22 mouse cellular contexts compared by ENCODE assay signal in genomic region chr11:100066236-100067010, GRCm38 (mm10). TPM values are rescaled to one million over a fixed set of nuclear protein-coding genes. Genes with fewer than 3 reads are reported as not detected.
DNase-seq lines count a peak whose midpoint lies in the region; ATAC-seq and TF ChIP-seq lines count a peak whose summit lies in the region.
"Had no signal": no experiment of that assay in that cellular context is flagged by ENCODE, and none has a peak within 500 bp of the region (broad histone marks: within the 10 kb centered on the region; RNA-seq: fewer than 3 reads in every experiment).

No protein-coding gene starts in this region.

- H3K9ac ChIP-seq in heart, postnatal 0 days (replicated peaks; ENCODE audit: low read depth, low read length): no peak overlapping the region
- H3K9ac ChIP-seq in midbrain, postnatal 0 days (replicated peaks; ENCODE audit: low read length, poor library complexity, severe bottlenecking): no peak overlapping the region
- H3K9ac ChIP-seq in midbrain, embryonic 11.5 days (ENCODE audit: low read length): no peak overlapping the region
- H3K9ac ChIP-seq in stomach, embryonic 15.5 days: no peak overlapping the region
- H3K9ac ChIP-seq: kidney, embryonic 15.5 days; midbrain, embryonic 12.5 days had no signal

- peak; percentile 34 for DNase-seq in heart, postnatal 0 days (ENCODE audit: low spot score)
- no peak for DNase-seq in heart, adult 11 months
- peak; percentile 32 for DNase-seq in midbrain, postnatal 0 days (ENCODE audit: low spot score)
- DNase-seq in midbrain, embryonic 11.5 days (ENCODE audit: low spot score, missing footprints): no peak
- DNase-seq in cerebellum, postnatal 10 days: peak; percentile 84 to 88
- DNase-seq in ovary, postnatal 10 days (ENCODE audit: low spot score): no peak
- DNase-seq: adrenal gland, postnatal 14 days; embryo, embryonic 11 days; heart, adult 2 months; right cerebral cortex, postnatal 25 days had no signal

- no peaks in the 10 kb centered on the region for H3K36me3 ChIP-seq in heart, postnatal 0 days (replicated peaks; ENCODE audit: control insufficient read depth, insufficient read depth, low read length)
- H3K36me3 ChIP-seq in midbrain, postnatal 0 days (ENCODE audit: insufficient read depth, low read length): no peaks in the 10 kb centered on the region
- no peaks in the 10 kb centered on the region for H3K36me3 ChIP-seq in midbrain, embryonic 11.5 days (ENCODE audit: control insufficient read depth, insufficient read depth, low read length)
- H3K36me3 ChIP-seq in stomach, embryonic 15.5 days: no peaks in the 10 kb centered on the region
- H3K36me3 ChIP-seq: G1E; kidney, embryonic 15.5 days; midbrain, embryonic 12.5 days had no signal

- 29% methylated on average over 12 of the region's 12 CpGs for WGBS in heart, postnatal 0 days
- 49% methylated on average over 12 of the region's 12 CpGs for WGBS in midbrain, postnatal 0 days
- 74% methylated on average over 12 of the region's 12 CpGs for WGBS in midbrain, embryonic 11.5 days
- WGBS in stomach, embryonic 15.5 days: 68% methylated on average over 12 of the region's 12 CpGs

- no peak overlapping the region for H3K27ac ChIP-seq in heart, postnatal 0 days (ENCODE audit: low read depth)
- no peak overlapping the region for H3K27ac ChIP-seq in midbrain, postnatal 0 days (ENCODE audit: low read depth, low read length)
- H3K27ac ChIP-seq in midbrain, embryonic 11.5 days (ENCODE audit: low read depth, low read length): no peak overlapping the region
- peak overlapping the region; percentile 74; the same call in 1 of the 2 replicates for H3K27ac ChIP-seq in stomach, embryonic 15.5 days
- H3K27ac ChIP-seq: heart, adult 2 months; kidney, embryonic 15.5 days; left cerebral cortex, adult 2 months; midbrain, embryonic 12.5 days had no signal

- TF ChIP-seq EP300 in heart, postnatal 0 days (IDR thresholded peaks at IDR 0.05; ENCODE audit: low read depth): no peak

- peaks cover 5% of the 10 kb centered on the region; the same call in 1 of the 2 replicates for H3K4me1 ChIP-seq in heart, postnatal 0 days (ENCODE audit: control insufficient read depth, insufficient read depth)
- H3K4me1 ChIP-seq in midbrain, postnatal 0 days (ENCODE audit: insufficient read depth, low read length): no peaks in the 10 kb centered on the region
- H3K4me1 ChIP-seq in midbrain, embryonic 11.5 days (ENCODE audit: control insufficient read depth, insufficient read depth, low read length): no peaks in the 10 kb centered on the region
- no peaks in the 10 kb centered on the region for H3K4me1 ChIP-seq in stomach, embryonic 15.5 days
- H3K4me1 ChIP-seq: midbrain, embryonic 12.5 days had no signal

- H3K4me3 ChIP-seq in heart, postnatal 0 days (ENCODE audit: low read depth, low read length): no peak overlapping the region
- H3K4me3 ChIP-seq in midbrain, postnatal 0 days (ENCODE audit: low read depth, low read length): no peak overlapping the region
- no peak overlapping the region for H3K4me3 ChIP-seq in midbrain, embryonic 11.5 days (ENCODE audit: low read depth, low read length)
- no peak overlapping the region for H3K4me3 ChIP-seq in stomach, embryonic 15.5 days (replicated peaks)
- H3K4me3 ChIP-seq: erythroblast, embryonic 14.5 days; heart, adult 2 months; kidney, embryonic 15.5 days; left cerebral cortex, adult 2 months; midbrain, embryonic 12.5 days had no signal

- ATAC-seq in heart, postnatal 0 days (ENCODE audit: insufficient read depth, low read depth): no peak
- ATAC-seq in midbrain, postnatal 0 days (ENCODE audit: low FRiP score): no peak
- ATAC-seq in midbrain, embryonic 11.5 days (ENCODE audit: low FRiP score): no peak
- ATAC-seq in stomach, embryonic 15.5 days (ENCODE audit: insufficient read depth, low FRiP score, low read depth): no peak
- ATAC-seq: forebrain, embryonic 16.5 days; inflammation-experienced regulatory T-cells, adult 6 months had no signal

- no peaks in the 10 kb centered on the region for H3K27me3 ChIP-seq in heart, postnatal 0 days (ENCODE audit: control insufficient read depth, insufficient read depth, low read length)
- H3K27me3 ChIP-seq in midbrain, postnatal 0 days (ENCODE audit: insufficient read depth, low read length): no peaks in the 10 kb centered on the region
- H3K27me3 ChIP-seq in midbrain, embryonic 11.5 days (ENCODE audit: control insufficient read depth, insufficient read depth, low read length): no peaks in the 10 kb centered on the region
- H3K27me3 ChIP-seq in stomach, embryonic 15.5 days (replicated peaks): no peaks in the 10 kb centered on the region
- H3K27me3 ChIP-seq: kidney, embryonic 15.5 days; midbrain, embryonic 12.5 days had no signal

- no peak for TF ChIP-seq CTCF in heart, postnatal 0 days (IDR thresholded peaks at IDR 0.05; ENCODE audit: low read depth)
- TF ChIP-seq CTCF in midbrain, postnatal 0 days (IDR thresholded peaks at IDR 0.05): no peak

- no peaks in the 10 kb centered on the region for H3K9me3 ChIP-seq in heart, postnatal 0 days (replicated peaks; ENCODE audit: control insufficient read depth, low read length)
- no peaks in the 10 kb centered on the region for H3K9me3 ChIP-seq in midbrain, postnatal 0 days (ENCODE audit: low read length)
- no peaks in the 10 kb centered on the region for H3K9me3 ChIP-seq in midbrain, embryonic 11.5 days (ENCODE audit: control insufficient read depth, low read length)
- H3K9me3 ChIP-seq in stomach, embryonic 15.5 days: no peaks in the 10 kb centered on the region
- H3K9me3 ChIP-seq: kidney, embryonic 15.5 days; midbrain, embryonic 12.5 days had no signal

- H3K4me2 ChIP-seq in heart, postnatal 0 days (ENCODE audit: low read depth, low read length): no peak overlapping the region
- no peak overlapping the region for H3K4me2 ChIP-seq in midbrain, postnatal 0 days (ENCODE audit: low read depth, low read length, poor library complexity, severe bottlenecking)
- no peak overlapping the region for H3K4me2 ChIP-seq in midbrain, embryonic 11.5 days
- no peak overlapping the region for H3K4me2 ChIP-seq in stomach, embryonic 15.5 days
- H3K4me2 ChIP-seq: kidney, embryonic 15.5 days; midbrain, embryonic 12.5 days had no signal

RNA-seq across cellular contexts. Expression of gene Krt31, which starts 16.1 kb away (rescaled TPM):
- not detected in 2 replicates for total RNA-seq in heart, postnatal 0 days (2014; rRNA removed; ENCODE audit: low replicate concordance)
- not detected in 2 replicates for polyA plus RNA-seq in heart, postnatal 0 days (2015; fragmentation: Nextera tagmentation; extraction: Ambion mirVana)
- 0.93 TPM in 1 of 2 replicates, not detected in the other for total RNA-seq in midbrain, postnatal 0 days (2014; rRNA removed)
- polyA plus RNA-seq in midbrain, postnatal 0 days (2015; fragmentation: Nextera tagmentation; extraction: Ambion mirVana): not detected in 2 replicates
- not detected in 2 replicates for polyA plus RNA-seq in midbrain, embryonic 11.5 days (2014; fragmentation: Nextera tagmentation; extraction: Ambion mirVana)
- 0.46 and 0.69 TPM in 2 replicates for polyA plus RNA-seq in stomach, embryonic 15.5 days (2015; fragmentation: Nextera tagmentation; extraction: Ambion mirVana)
- total RNA-seq: adrenal gland, postnatal 14 days; G1E; gastrocnemius, adult 18-20 months; heart, adult 2 months; hematopoietic stem cell, adult 5-6 weeks; left cerebral cortex, adult 2 months had no signal
- polyA plus RNA-seq: erythroblast, embryonic 14.5 days; forebrain, embryonic 16.5 days; G1E; inflammation-experienced regulatory T-cells, adult 6 months; kidney, embryonic 15.5 days; liver, embryonic 16.5 days; midbrain, embryonic 12.5 days had no signal

RNA-seq across cellular contexts. Expression of gene Krt32, which starts 21.6 kb away (rescaled TPM):
- total RNA-seq in heart, postnatal 0 days (2014; rRNA removed; ENCODE audit: low replicate concordance): not detected in 2 replicates
- polyA plus RNA-seq in heart, postnatal 0 days (2015; fragmentation: Nextera tagmentation; extraction: Ambion mirVana): not detected in 2 replicates
- total RNA-seq in midbrain, postnatal 0 days (2014; rRNA removed): not detected in 2 replicates
- polyA plus RNA-seq in midbrain, postnatal 0 days (2015; fragmentation: Nextera tagmentation; extraction: Ambion mirVana): not detected in 2 replicates
- polyA plus RNA-seq in midbrain, embryonic 11.5 days (2014; fragmentation: Nextera tagmentation; extraction: Ambion mirVana): not detected in 2 replicates
- not detected in 2 replicates for polyA plus RNA-seq in stomach, embryonic 15.5 days (2015; fragmentation: Nextera tagmentation; extraction: Ambion mirVana)
- total RNA-seq: adrenal gland, postnatal 14 days; G1E; gastrocnemius, adult 18-20 months; heart, adult 2 months; hematopoietic stem cell, adult 5-6 weeks; left cerebral cortex, adult 2 months had no signal
- polyA plus RNA-seq: erythroblast, embryonic 14.5 days; forebrain, embryonic 16.5 days; G1E; heart, adult 2 months; inflammation-experienced regulatory T-cells, adult 6 months; kidney, embryonic 15.5 days; liver, embryonic 16.5 days; midbrain, embryonic 12.5 days had no signal

RNA-seq across cellular contexts. Expression of gene Krt34, which starts 25.1 kb away (rescaled TPM):
- not detected in 2 replicates for total RNA-seq in heart, postnatal 0 days (2014; rRNA removed; ENCODE audit: low replicate concordance)
- not detected in 2 replicates for polyA plus RNA-seq in heart, postnatal 0 days (2015; fragmentation: Nextera tagmentation; extraction: Ambion mirVana)
- not detected in 2 replicates for total RNA-seq in midbrain, postnatal 0 days (2014; rRNA removed)
- not detected in 2 replicates for polyA plus RNA-seq in midbrain, postnatal 0 days (2015; fragmentation: Nextera tagmentation; extraction: Ambion mirVana)
- polyA plus RNA-seq in midbrain, embryonic 11.5 days (2014; fragmentation: Nextera tagmentation; extraction: Ambion mirVana): not detected in 2 replicates
- 0.41 and 0.91 TPM in 2 replicates for polyA plus RNA-seq in stomach, embryonic 15.5 days (2015; fragmentation: Nextera tagmentation; extraction: Ambion mirVana)
- total RNA-seq: adrenal gland, postnatal 14 days; G1E; heart, adult 2 months; hematopoietic stem cell, adult 5-6 weeks; left cerebral cortex, adult 2 months had no signal
- polyA plus RNA-seq: erythroblast, embryonic 14.5 days; forebrain, embryonic 16.5 days; G1E; heart, adult 2 months; inflammation-experienced regulatory T-cells, adult 6 months; kidney, embryonic 15.5 days; liver, embryonic 16.5 days; midbrain, embryonic 12.5 days; thymus, postnatal 0 days had no signal

RNA-seq across cellular contexts. Expression of gene Krt35, which starts 29.6 kb away (rescaled TPM):
- not detected in 2 replicates for total RNA-seq in heart, postnatal 0 days (2014; rRNA removed; ENCODE audit: low replicate concordance)
- polyA plus RNA-seq in heart, postnatal 0 days (2015; fragmentation: Nextera tagmentation; extraction: Ambion mirVana): not detected in 2 replicates
- total RNA-seq in midbrain, postnatal 0 days (2014; rRNA removed): 0.60 TPM in 1 of 2 replicates, not detected in the other
- 0.10 TPM in 1 of 2 replicates, not detected in the other for polyA plus RNA-seq in midbrain, postnatal 0 days (2015; fragmentation: Nextera tagmentation; extraction: Ambion mirVana)
- polyA plus RNA-seq in midbrain, embryonic 11.5 days (2014; fragmentation: Nextera tagmentation; extraction: Ambion mirVana): not detected in 2 replicates
- polyA plus RNA-seq in stomach, embryonic 15.5 days (2015; fragmentation: Nextera tagmentation; extraction: Ambion mirVana): 0.32 TPM in 1 of 2 replicates, not detected in the other
- total RNA-seq: adrenal gland, postnatal 14 days; G1E; gastrocnemius, adult 18-20 months; heart, adult 2 months; hematopoietic stem cell, adult 5-6 weeks; left cerebral cortex, adult 2 months had no signal
- polyA plus RNA-seq: erythroblast, embryonic 14.5 days; forebrain, embryonic 16.5 days; G1E; heart, adult 2 months; inflammation-experienced regulatory T-cells, adult 6 months; kidney, embryonic 15.5 days; liver, embryonic 16.5 days; midbrain, embryonic 12.5 days had no signal

RNA-seq across cellular contexts. Expression of gene Krt33b, which starts 36.8 kb away (rescaled TPM):
- not detected in 2 replicates for total RNA-seq in heart, postnatal 0 days (2014; rRNA removed; ENCODE audit: low replicate concordance)
- not detected in 2 replicates for polyA plus RNA-seq in heart, postnatal 0 days (2015; fragmentation: Nextera tagmentation; extraction: Ambion mirVana)
- not detected in 2 replicates for total RNA-seq in midbrain, postnatal 0 days (2014; rRNA removed)
- 0.13 and 0.25 TPM in 2 replicates for polyA plus RNA-seq in midbrain, postnatal 0 days (2015; fragmentation: Nextera tagmentation; extraction: Ambion mirVana)
- polyA plus RNA-seq in midbrain, embryonic 11.5 days (2014; fragmentation: Nextera tagmentation; extraction: Ambion mirVana): not detected in 2 replicates
- not detected in 2 replicates for polyA plus RNA-seq in stomach, embryonic 15.5 days (2015; fragmentation: Nextera tagmentation; extraction: Ambion mirVana)
- total RNA-seq: adrenal gland, postnatal 14 days; G1E; gastrocnemius, adult 18-20 months; heart, adult 2 months; hematopoietic stem cell, adult 5-6 weeks; left cerebral cortex, adult 2 months had no signal
- polyA plus RNA-seq: erythroblast, embryonic 14.5 days; forebrain, embryonic 16.5 days; G1E; heart, adult 2 months; inflammation-experienced regulatory T-cells, adult 6 months; kidney, embryonic 15.5 days; liver, embryonic 16.5 days; midbrain, embryonic 12.5 days had no signal

Comparison
In these comparisons a context has a peak if more than half of its experiments do, and no peak if none do; other contexts are left out.
1. DNase-seq: peak in heart, postnatal 0 days (single experiment), midbrain, postnatal 0 days (single experiment) and cerebellum, postnatal 10 days (2 of 2); none in heart, adult 11 months (single experiment), midbrain, embryonic 11.5 days (single experiment) and ovary, postnatal 10 days (single experiment).